Mouse (Mus musculus) forebrain, embryonic 15.5 days (tissue): ENCODE measurements at regions not wholly inside any gene's neighbourhood (a gene's known extent, or its start where the extent isn't known, plus 50 kb on each side); places are given as distances from the start of the nearest gene placed in this dataset.
A peak's percentile ranks its signal among the peaks of the same experiment; 100 is the strongest.

Source experiments
- ATAC-seq: fragments of 200-750 bp; cut with Nextera tagmentation; replicated peaks from 2 replicates; pipeline ENCODE4 v1.8.0; 2017; ENCODE audit warnings: mild to moderate bottlenecking, moderate TSS enrichment, moderate library complexity
- H3K27ac ChIP-seq: fragments of 300-500 bp; sonication (generic); replicated peaks from 2 replicates; pipeline ENCODE4 v1.5.1; 2015; ENCODE audit warnings: mild to moderate bottlenecking, inconsistent platforms
- H3K27me3 ChIP-seq: fragments of 300-500 bp; sonication (generic); 2 replicates; pipeline ENCODE4 v1.6.1; 2015; ENCODE audit warnings: inconsistent platforms
- H3K36me3 ChIP-seq: fragments of 300-500 bp; sonication (generic); 2 replicates; pipeline ENCODE4 v1.6.1; 2015; ENCODE audit warnings: mild to moderate bottlenecking, inconsistent platforms
- H3K4me1 ChIP-seq: fragments of 300-500 bp; sonication (generic); 2 replicates; pipeline ENCODE4 v1.6.1; 2015; ENCODE audit warnings: inconsistent platforms
- H3K4me2 ChIP-seq: fragments of 300-500 bp; sonication (generic); replicated peaks from 2 replicates; pipeline ENCODE4 v1.6.1; 2015; ENCODE audit warnings: mild to moderate bottlenecking, inconsistent platforms
- H3K4me3 ChIP-seq: fragments of 300-500 bp; sonication (generic); 2 replicates; pipeline ENCODE4 v1.5.1; 2015; ENCODE audit warnings: mild to moderate bottlenecking, inconsistent platforms
- H3K9ac ChIP-seq: fragments of 300-500 bp; sonication (generic); replicated peaks from 2 replicates; pipeline ENCODE4 v1.6.1; 2015; ENCODE audit warnings: mild to moderate bottlenecking, inconsistent platforms
- H3K9me3 ChIP-seq: fragments of 300-500 bp; sonication (generic); 2 replicates; pipeline ENCODE4 v1.6.1; 2016; ENCODE audit warnings: inconsistent platforms
- WGBS: fragments of 180-500 bp; shearing (Covaris S2); methylation state at CpG from one replicate; pipeline ENCODE4 v1.1.7; 2015; ENCODE audit warnings: mixed read lengths; 5-methylcytosine and 5-hydroxymethylcytosine counted together

GRCm38 (mm10) chr1:176462125-176462524, 187.0 kb upstream of the Pld5 start:
- Histone ChIP-seq H3K4me1 (no peaks in the 10 kb centered on the region), H3K36me3 (no peaks in the 10 kb centered on the region), H3K9me3 (no peaks in the 10 kb centered on the region), H3K27ac (no peak overlapping the region), H3K27me3 (no peaks in the 10 kb centered on the region), H3K4me2 (no peak overlapping the region), H3K9ac (no peak overlapping the region), H3K4me3 (no peak overlapping the region)
- no peak for ATAC-seq
- WGBS, result 73% methylated on average over 5 of the region's 5 CpGs

DNA sequence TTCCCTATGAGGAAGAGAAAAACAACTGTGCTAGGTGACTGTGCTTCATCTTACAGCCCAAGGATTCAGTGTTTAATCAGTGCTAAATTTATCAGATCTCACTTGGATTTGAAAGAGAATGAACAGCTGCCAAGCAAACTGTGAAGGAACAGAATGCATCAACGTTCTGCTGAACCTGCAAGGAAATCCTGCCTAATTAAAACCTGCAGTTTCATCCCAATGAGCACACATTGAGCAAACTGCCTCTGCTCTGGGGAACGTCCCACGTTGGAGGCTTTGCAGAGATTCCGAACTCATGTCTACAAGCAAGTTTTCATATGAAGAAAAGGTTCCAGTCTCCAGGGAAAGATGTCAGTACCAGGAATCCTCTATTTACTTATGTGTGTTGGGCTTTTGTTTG, 171.6 kb upstream of the Pld5 start:
- H3K9ac ChIP-seq, result no peak overlapping the region
- no peak overlapping the region for H3K4me3 ChIP-seq
- H3K9me3 ChIP-seq, result no peaks in the 10 kb centered on the region
- ATAC-seq, result no peak
- no peak overlapping the region for H3K27ac ChIP-seq
- H3K36me3 ChIP-seq, result no peaks in the 10 kb centered on the region
- WGBS, result 54% methylated on average over 4 of the region's 4 CpGs
- H3K4me1 ChIP-seq, result no peaks in the 10 kb centered on the region
- H3K27me3 ChIP-seq, result no peaks in the 10 kb centered on the region
- no peak overlapping the region for H3K4me2 ChIP-seq

DNA sequence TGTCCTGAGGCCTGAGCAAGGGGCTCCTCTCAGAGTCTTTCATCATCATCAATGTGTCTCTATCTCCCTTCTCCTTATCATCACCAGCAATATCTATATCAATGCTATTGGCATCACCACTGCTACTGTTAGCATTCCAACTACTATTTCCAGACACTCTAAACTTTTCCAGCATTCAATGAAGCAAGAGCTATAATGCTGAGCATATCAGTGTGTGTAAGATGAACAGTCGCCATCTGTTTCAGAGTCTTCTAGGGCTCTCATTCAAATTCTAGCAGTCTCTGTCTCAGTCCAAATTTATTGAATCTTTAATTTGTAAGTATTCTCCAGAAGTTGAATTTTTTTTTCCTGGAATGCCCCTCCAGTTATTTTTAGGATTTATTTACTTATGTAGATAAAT, 168.6 kb upstream of the Pld5 start:
- Histone ChIP-seq H3K9ac (no peak overlapping the region), H3K4me2 (no peak overlapping the region), H3K36me3 (no peaks in the 10 kb centered on the region), H3K9me3 (no peaks in the 10 kb centered on the region), H3K4me3 (no peak overlapping the region), H3K27me3 (no peaks in the 10 kb centered on the region), H3K4me1 (no peaks in the 10 kb centered on the region), H3K27ac (no peak overlapping the region)
- 83% methylated on average over 1 of the region's 1 CpGs for WGBS
- ATAC-seq, result no peak

DNA sequence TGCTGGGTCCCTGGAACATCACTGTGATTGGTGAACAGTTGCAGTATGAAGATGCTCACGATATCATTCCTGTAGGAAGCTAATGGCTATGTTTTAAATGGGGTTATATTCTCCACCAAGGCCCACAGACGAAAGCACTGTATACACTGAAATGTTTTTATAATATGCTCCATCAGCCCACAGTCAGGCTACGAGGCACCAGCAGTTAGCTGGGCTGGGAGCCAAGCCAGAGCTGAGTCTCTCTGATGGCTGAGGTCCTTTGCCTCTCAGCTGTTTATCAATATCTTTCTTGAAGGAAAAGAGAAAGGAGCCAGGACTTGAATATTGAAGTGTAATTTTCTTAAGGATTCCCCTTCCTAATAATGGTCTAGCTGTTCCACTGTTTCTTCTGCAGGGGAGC, 165.1 kb upstream of the Pld5 start:
- Histone ChIP-seq H3K36me3 (no peaks in the 10 kb centered on the region), H3K27ac (no peak overlapping the region), H3K9ac (no peak overlapping the region), H3K9me3 (no peaks in the 10 kb centered on the region), H3K27me3 (no peaks in the 10 kb centered on the region), H3K4me1 (no peaks in the 10 kb centered on the region), H3K4me3 (no peak overlapping the region), H3K4me2 (no peak overlapping the region)
- WGBS, result 63% methylated on average over 3 of the region's 3 CpGs
- no peak for ATAC-seq

GRCm38 (mm10) chr1:176427835-176428234, 152.7 kb upstream of the Pld5 start:
- ATAC-seq, result no peak
- Histone ChIP-seq H3K9ac (no peak overlapping the region), H3K4me3 (no peak overlapping the region), H3K27ac (no peak overlapping the region), H3K36me3 (no peaks in the 10 kb centered on the region), H3K4me2 (no peak overlapping the region), H3K9me3 (no peaks in the 10 kb centered on the region), H3K4me1 (no peaks in the 10 kb centered on the region), H3K27me3 (no peaks in the 10 kb centered on the region)
- WGBS, result 48% methylated on average over 4 of the region's 4 CpGs

DNA sequence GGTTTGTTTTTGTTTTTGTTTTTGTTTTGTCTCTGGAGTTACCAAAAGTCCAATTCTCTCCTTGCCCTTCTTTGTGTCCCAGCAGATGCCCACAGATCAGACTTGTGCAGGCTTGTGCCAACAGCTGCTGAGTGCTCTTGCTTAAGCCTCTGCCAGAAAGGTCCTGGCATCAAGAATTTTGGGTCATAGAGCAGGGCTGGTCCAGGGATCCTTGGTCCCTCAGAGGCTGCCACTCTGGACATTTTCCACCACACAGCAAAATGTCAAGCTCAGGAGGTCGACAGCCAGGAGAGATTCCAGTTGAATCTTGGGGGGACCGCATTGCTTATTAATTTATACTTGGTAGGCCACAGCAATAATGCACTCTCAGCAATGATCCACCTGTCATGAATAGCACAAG, 151.9 kb upstream of the Pld5 start:
- Histone ChIP-seq H3K27me3 (no peaks in the 10 kb centered on the region), H3K4me1 (no peaks in the 10 kb centered on the region), H3K4me2 (no peak overlapping the region), H3K36me3 (no peaks in the 10 kb centered on the region), H3K9me3 (no peaks in the 10 kb centered on the region), H3K27ac (no peak overlapping the region), H3K4me3 (no peak overlapping the region), H3K9ac (no peak overlapping the region)
- no peak for ATAC-seq
- 94% methylated on average over 2 of the region's 2 CpGs for WGBS

DNA sequence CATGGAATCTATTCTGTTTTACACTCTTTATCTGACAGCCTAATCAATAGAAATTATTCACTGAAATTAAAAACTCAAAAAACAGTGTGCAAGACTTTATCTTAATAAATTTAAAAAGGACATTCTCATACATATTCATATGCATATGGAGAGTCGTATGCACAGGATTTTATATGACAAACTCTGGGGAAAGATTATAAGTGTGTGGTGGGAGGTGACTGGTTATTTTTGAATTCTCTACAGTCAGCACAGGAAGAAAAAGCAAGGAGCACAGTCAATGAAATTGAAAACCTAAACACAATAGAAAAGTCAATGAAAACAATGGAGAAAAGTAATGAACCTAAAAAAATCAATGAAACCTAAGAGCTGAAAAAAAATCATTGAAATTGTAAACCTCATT, 142.1 kb upstream of the Pld5 start:
- Histone ChIP-seq H3K9me3 (no peaks in the 10 kb centered on the region), H3K9ac (no peak overlapping the region), H3K4me3 (no peak overlapping the region), H3K36me3 (no peaks in the 10 kb centered on the region), H3K4me2 (no peak overlapping the region), H3K27me3 (no peaks in the 10 kb centered on the region), H3K4me1 (no peaks in the 10 kb centered on the region), H3K27ac (no peak overlapping the region)
- no peak for ATAC-seq
- WGBS, result 66% methylated on average over 1 of the region's 1 CpGs

- WGBS, result 88% methylated on average over 3 of the region's 3 CpGs
- no peaks in the 10 kb centered on the region for H3K9me3 ChIP-seq
- no peaks in the 10 kb centered on the region for H3K4me1 ChIP-seq
- no peaks in the 10 kb centered on the region for H3K27me3 ChIP-seq
- H3K4me3 ChIP-seq, result no peak overlapping the region
- no peak overlapping the region for H3K9ac ChIP-seq
- no peak overlapping the region for H3K27ac ChIP-seq
- H3K4me2 ChIP-seq, result no peak overlapping the region
- H3K36me3 ChIP-seq, result no peaks in the 10 kb centered on the region
- no peak for ATAC-seq
Measured at GRCm38 (mm10) chr1:176404128-176404527, 129.0 kb upstream of the Pld5 start.

GRCm38 (mm10) chr1:176379645-176380044, 104.5 kb upstream of the Pld5 start:
- Histone ChIP-seq H3K4me3 (no peak overlapping the region), H3K4me1 (no peaks in the 10 kb centered on the region), H3K36me3 (no peaks in the 10 kb centered on the region), H3K4me2 (no peak overlapping the region), H3K27ac (no peak overlapping the region), H3K27me3 (peaks cover 5% of the 10 kb centered on the region; the same call in 1 of the 2 replicates), H3K9me3 (no peaks in the 10 kb centered on the region), H3K9ac (no peak overlapping the region)
- ATAC-seq, result no peak

DNA sequence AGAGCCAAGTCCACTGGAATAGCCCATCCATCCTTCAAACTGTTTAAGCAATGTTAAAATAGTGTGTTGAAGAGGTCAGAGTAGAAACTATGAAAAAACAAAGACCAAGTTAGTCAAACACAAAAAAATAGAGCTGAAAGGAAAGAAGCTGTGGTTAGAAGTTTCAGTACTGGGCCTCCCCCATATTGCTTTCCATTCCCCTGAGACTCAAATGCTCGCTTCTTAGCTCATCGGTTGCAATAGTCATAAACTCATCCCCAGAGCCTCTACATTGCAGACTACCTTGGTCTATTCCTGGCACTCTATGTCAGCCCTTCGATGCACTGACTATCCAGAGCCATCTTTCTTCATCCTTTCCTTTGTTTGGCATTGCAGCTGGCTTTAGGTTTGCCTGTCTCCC, 91.8 kb upstream of the Pld5 start:
- H3K27ac ChIP-seq, result no peak overlapping the region
- H3K4me3 ChIP-seq, result no peak overlapping the region
- H3K9ac ChIP-seq, result no peak overlapping the region
- H3K9me3 ChIP-seq, result no peaks in the 10 kb centered on the region
- H3K27me3 ChIP-seq, result no peaks in the 10 kb centered on the region
- 96% methylated on average over 3 of the region's 3 CpGs for WGBS
- H3K4me2 ChIP-seq, result no peak overlapping the region
- ATAC-seq, result no peak
- H3K4me1 ChIP-seq, result no peaks in the 10 kb centered on the region
- no peaks in the 10 kb centered on the region for H3K36me3 ChIP-seq

- no peaks in the 10 kb centered on the region for H3K4me1 ChIP-seq
- H3K27ac ChIP-seq, result no peak overlapping the region
- no peak overlapping the region for H3K4me2 ChIP-seq
- H3K4me3 ChIP-seq, result no peak overlapping the region
- no peaks in the 10 kb centered on the region for H3K9me3 ChIP-seq
- no peak for ATAC-seq
- no peaks in the 10 kb centered on the region for H3K36me3 ChIP-seq
- H3K9ac ChIP-seq, result no peak overlapping the region
- 87% methylated on average over 3 of the region's 3 CpGs for WGBS
- no peaks in the 10 kb centered on the region for H3K27me3 ChIP-seq
Measured at GRCm38 (mm10) chr1:176360957-176361356, 85.8 kb upstream of the Pld5 start.

GRCm38 (mm10) chr1:176359992-176360724, 85.0 kb upstream of the Pld5 start:
- no peak overlapping the region for H3K27ac ChIP-seq
- H3K4me1 ChIP-seq, result peaks cover 4% of the 10 kb centered on the region
- H3K9ac ChIP-seq, result no peak overlapping the region
- no peaks in the 10 kb centered on the region for H3K36me3 ChIP-seq
- WGBS, result 89% methylated on average over 12 of the region's 12 CpGs
- no peak for ATAC-seq
- no peaks in the 10 kb centered on the region for H3K9me3 ChIP-seq
- H3K4me2 ChIP-seq, result no peak overlapping the region
- no peak overlapping the region for H3K4me3 ChIP-seq
- H3K27me3 ChIP-seq, result no peaks in the 10 kb centered on the region

GRCm38 (mm10) chr1:176355342-176355741, 80.2 kb upstream of the Pld5 start:
- 52% methylated on average over 12 of the region's 12 CpGs for WGBS
- ATAC-seq, result peak; percentile 96
- no peak overlapping the region for H3K4me3 ChIP-seq
- H3K36me3 ChIP-seq, result no peaks in the 10 kb centered on the region
- peaks cover 8% of the 10 kb centered on the region for H3K4me1 ChIP-seq
- H3K9ac ChIP-seq, result no peak overlapping the region
- H3K27me3 ChIP-seq, result no peaks in the 10 kb centered on the region
- H3K27ac ChIP-seq, result no peak overlapping the region
- H3K4me2 ChIP-seq, result 0 out of 2 replicates have a peak overlapping the region, but pooled peaks have one; percentile 13
- no peaks in the 10 kb centered on the region for H3K9me3 ChIP-seq
